Mouse (Mus musculus) limb, embryonic 15.5 days (tissue): Measurements from ENCODE around the gene Arid2. TPM values are rescaled to one million over a fixed set of nuclear protein-coding genes. Genes with fewer than 3 reads are reported as not detected.
A peak's percentile ranks its signal among the peaks of the same experiment; 100 is the strongest.
"Not testable (repeated sequence)": the region's sequence is repeated elsewhere in the genome, so short reads cannot be mapped to it uniquely, and the experiment has no call there.

ENCODE experiments used
- ATAC-seq: fragments of 200-750 bp; cut with Nextera tagmentation; 2 replicates; pipeline ENCODE4 v1.8.0; 2017; ENCODE audit warnings: low read depth, moderate TSS enrichment; ENCODE audit not compliant: insufficient number of reproducible peaks, low FRiP score, low TSS enrichment
- H3K27ac ChIP-seq: fragments of 300-500 bp; sonication (generic); 2 replicates; pipeline ENCODE4 v1.5.1; 2015; ENCODE audit warnings: moderate library complexity, mild to moderate bottlenecking, inconsistent platforms
- H3K27me3 ChIP-seq: fragments of 300-500 bp; sonication (generic); 2 replicates; pipeline ENCODE4 v1.6.1; 2015; ENCODE audit warnings: inconsistent platforms
- H3K36me3 ChIP-seq: fragments of 300-500 bp; sonication (generic); 2 replicates; pipeline ENCODE4 v1.6.1; 2015; ENCODE audit warnings: inconsistent platforms
- H3K4me1 ChIP-seq: fragments of 300-500 bp; sonication (generic); 2 replicates; pipeline ENCODE4 v1.6.1; 2015; ENCODE audit warnings: inconsistent platforms
- H3K4me2 ChIP-seq: fragments of 300-500 bp; sonication (generic); 2 replicates; pipeline ENCODE4 v1.6.1; 2015; ENCODE audit warnings: mild to moderate bottlenecking, inconsistent platforms
- H3K4me3 ChIP-seq: fragments of 300-500 bp; sonication (generic); 2 replicates; pipeline ENCODE4 v1.5.1; 2015; ENCODE audit warnings: mild to moderate bottlenecking, inconsistent platforms
- H3K9ac ChIP-seq: fragments of 300-500 bp; sonication (generic); 2 replicates; pipeline ENCODE4 v1.6.1; 2015; ENCODE audit warnings: inconsistent platforms
- H3K9me3 ChIP-seq: fragments of 300-500 bp; sonication (generic); 2 replicates; pipeline ENCODE4 v1.6.1; 2016; ENCODE audit warnings: inconsistent platforms
- WGBS: fragments of 180-500 bp; shearing (Covaris S2); methylation state at CpG from one replicate; pipeline ENCODE4 v1.1.7; 2015; 5-methylcytosine and 5-hydroxymethylcytosine counted together
- polyA plus RNA-seq: library from polyadenylated mRNA; unstranded; fragments of >200 nt; fragmentation: Nextera tagmentation; extraction: Ambion mirVana; gene quantifications from 2 replicates; pipeline ENCODE4 v1.2.1, GENCODE M21; 2015

Arid2 gene
- polyA plus RNA-seq = 18.3 and 21.5 TPM in 2 replicates

GRCm38 (mm10) chr15:96287369-96287975 lies at the start of gene Arid2:
Gene Arid2 (plus strand): TSS chr15:96287518.
- peaks cover 18% of the 10 kb centered on the region for H3K4me1 ChIP-seq
- peak within 1 kb of the TSS; percentile 100 for H3K27ac ChIP-seq
- no peaks in the 10 kb centered on the region for H3K27me3 ChIP-seq
- WGBS = under 1% methylated on average over 58 of the region's 67 CpGs
- H3K9me3 ChIP-seq = no peaks in the 10 kb centered on the region
- peak within 1 kb of the TSS; percentile 98 for H3K9ac ChIP-seq
- peak within 1 kb of the TSS; percentile 71 for H3K4me2 ChIP-seq
- H3K4me3 ChIP-seq = peak within 1 kb of the TSS; percentile 80
- ATAC-seq = peak; percentile 37
- H3K36me3 ChIP-seq = no peaks in the 10 kb centered on the region

GRCm38 (mm10) chr15:96238071-96238470 lies 49.2 kb upstream of the Arid2 start:
- WGBS = 88% methylated on average over 4 of the region's 4 CpGs
- no peak overlapping the region for H3K27ac ChIP-seq
- ATAC-seq = no peak
- no peak overlapping the region for H3K4me3 ChIP-seq
- H3K4me1 ChIP-seq = no peaks in the 10 kb centered on the region
- no peak overlapping the region for H3K4me2 ChIP-seq
- H3K27me3 ChIP-seq = no peaks in the 10 kb centered on the region
- H3K9ac ChIP-seq = no peak overlapping the region
- no peaks in the 10 kb centered on the region for H3K9me3 ChIP-seq
- H3K36me3 ChIP-seq = no peaks in the 10 kb centered on the region

- Histone ChIP-seq H3K9me3 (no peaks in the 10 kb centered on the region), H3K4me3 (no peak overlapping the region), H3K27me3 (no peaks in the 10 kb centered on the region), H3K4me2 (no peak overlapping the region), H3K9ac (no peak overlapping the region), H3K27ac (no peak overlapping the region), H3K36me3 (no peaks in the 10 kb centered on the region), H3K4me1 (no peaks in the 10 kb centered on the region)
- ATAC-seq = no peak
- 83% methylated on average over 6 of the region's 6 CpGs for WGBS
Observed at GRCm38 (mm10) chr15:96244171-96244570, 43.1 kb upstream of the Arid2 start.

GRCm38 (mm10) chr15:96244715-96245114 lies 42.6 kb upstream of the Arid2 start:
- not testable (repeated sequence) for H3K27ac ChIP-seq, H3K4me1 ChIP-seq, H3K4me2 ChIP-seq, H3K9me3 ChIP-seq, H3K9ac ChIP-seq, H3K4me3 ChIP-seq, H3K36me3 ChIP-seq, ATAC-seq, H3K27me3 ChIP-seq
- 63% methylated on average over 10 of the region's 10 CpGs for WGBS

- H3K27ac ChIP-seq = no peak overlapping the region
- H3K4me2 ChIP-seq = peak overlapping the region; percentile 56
- no peaks in the 10 kb centered on the region for H3K36me3 ChIP-seq
- no peak overlapping the region for H3K9ac ChIP-seq
- peak overlapping the region; percentile 33 for H3K4me3 ChIP-seq
- WGBS = 1% methylated on average over 7 of the region's 7 CpGs
- peaks cover 9% of the 10 kb centered on the region; the same call in 1 of the 2 replicates for H3K4me1 ChIP-seq
- no peaks in the 10 kb centered on the region for H3K9me3 ChIP-seq
- ATAC-seq = no peak
- no peaks in the 10 kb centered on the region for H3K27me3 ChIP-seq
Observed at GRCm38 (mm10) chr15:96253827-96254226, 33.5 kb upstream of the Arid2 start.

GRCm38 (mm10) chr15:96254356-96254755 lies 33.0 kb upstream of the Arid2 start:
- ATAC-seq = no peak
- Histone ChIP-seq H3K4me3 (peak overlapping the region; percentile 33), H3K4me2 (peak overlapping the region; percentile 56), H3K9ac (no peak overlapping the region), H3K4me1 (peaks cover 9% of the 10 kb centered on the region; the same call in 1 of the 2 replicates), H3K27ac (no peak overlapping the region), H3K27me3 (no peaks in the 10 kb centered on the region), H3K9me3 (no peaks in the 10 kb centered on the region), H3K36me3 (no peaks in the 10 kb centered on the region)
- WGBS = 3% methylated on average over 17 of the region's 17 CpGs

GRCm38 (mm10) chr15:96257781-96258180 lies 29.5 kb upstream of the Arid2 start:
- Histone ChIP-seq H3K27ac (no peak overlapping the region), H3K36me3 (no peaks in the 10 kb centered on the region), H3K4me2 (no peak overlapping the region), H3K9me3 (no peaks in the 10 kb centered on the region), H3K9ac (no peak overlapping the region), H3K4me1 (peaks cover 9% of the 10 kb centered on the region; the same call in 1 of the 2 replicates), H3K4me3 (no peak overlapping the region), H3K27me3 (no peaks in the 10 kb centered on the region)
- ATAC-seq = no peak
- WGBS = 59% methylated on average over 5 of the region's 5 CpGs

GRCm38 (mm10) chr15:96264614-96265013 lies 22.7 kb upstream of the Arid2 start:
- H3K9ac ChIP-seq = no peak overlapping the region
- no peaks in the 10 kb centered on the region for H3K27me3 ChIP-seq
- peaks cover 7% of the 10 kb centered on the region for H3K4me1 ChIP-seq
- H3K4me3 ChIP-seq = no peak overlapping the region
- no peak overlapping the region for H3K27ac ChIP-seq
- H3K36me3 ChIP-seq = peaks cover 25% of the 10 kb centered on the region
- no peak for ATAC-seq
- WGBS = 97% methylated on average over 3 of the region's 3 CpGs
- 0 out of 2 replicates have a peak, but pooled peaks cover 7% of the 10 kb centered on the region for H3K9me3 ChIP-seq
- H3K4me2 ChIP-seq = no peak overlapping the region

- Histone ChIP-seq H3K9me3 (0 out of 2 replicates have a peak, but pooled peaks cover 7% of the 10 kb centered on the region), H3K4me2 (no peak overlapping the region), H3K4me3 (no peak overlapping the region), H3K27me3 (no peaks in the 10 kb centered on the region), H3K9ac (no peak overlapping the region), H3K4me1 (peaks cover 14% of the 10 kb centered on the region), H3K27ac (no peak overlapping the region), H3K36me3 (peaks cover 31% of the 10 kb centered on the region)
- WGBS = 57% methylated on average over 9 of the region's 9 CpGs
- no peak for ATAC-seq
Observed at GRCm38 (mm10) chr15:96267933-96268332, 19.4 kb upstream of the Arid2 start.

- Histone ChIP-seq H3K4me2 (no peak overlapping the region), H3K36me3 (peaks cover 31% of the 10 kb centered on the region), H3K4me3 (no peak overlapping the region), H3K27ac (no peak overlapping the region), H3K9me3 (0 out of 2 replicates have a peak, but pooled peaks cover 7% of the 10 kb centered on the region), H3K27me3 (no peaks in the 10 kb centered on the region), H3K9ac (no peak overlapping the region), H3K4me1 (peaks cover 14% of the 10 kb centered on the region)
- 49% methylated on average over 9 of the region's 9 CpGs for WGBS
- ATAC-seq = no peak
Observed at GRCm38 (mm10) chr15:96268610-96269009, 18.7 kb upstream of the Arid2 start.

GRCm38 (mm10) chr15:96269402-96269801 lies 17.9 kb upstream of the Arid2 start:
- H3K4me3 ChIP-seq = no peak overlapping the region
- H3K27ac ChIP-seq = no peak overlapping the region
- H3K4me2 ChIP-seq = no peak overlapping the region
- WGBS = 85% methylated on average over 4 of the region's 4 CpGs
- H3K9ac ChIP-seq = no peak overlapping the region
- H3K36me3 ChIP-seq = peaks cover 34% of the 10 kb centered on the region
- H3K27me3 ChIP-seq = no peaks in the 10 kb centered on the region
- ATAC-seq = no peak
- H3K4me1 ChIP-seq = peaks cover 14% of the 10 kb centered on the region
- H3K9me3 ChIP-seq = 0 out of 2 replicates have a peak, but pooled peaks cover 7% of the 10 kb centered on the region

- no peak for ATAC-seq
- Histone ChIP-seq H3K36me3 (peaks cover 36% of the 10 kb centered on the region), H3K4me2 (no peak overlapping the region), H3K27me3 (no peaks in the 10 kb centered on the region), H3K27ac (no peak overlapping the region), H3K9ac (no peak overlapping the region), H3K4me1 (peaks cover 14% of the 10 kb centered on the region), H3K9me3 (0 out of 2 replicates have a peak, but pooled peaks cover 7% of the 10 kb centered on the region), H3K4me3 (no peak overlapping the region)
- 84% methylated on average over 10 of the region's 10 CpGs for WGBS
Observed at GRCm38 (mm10) chr15:96270272-96270880, 16.9 kb upstream of the Arid2 start.
